Mouse (Mus musculus): ENCODE data around the gene Rnf217. TPM values are rescaled to one million over a fixed set of nuclear protein-coding genes. Genes with fewer than 3 reads are reported as not detected.

Gene Rnf217
- total and polyA plus RNA-seq, 3 experiments: not detected

DNA sequence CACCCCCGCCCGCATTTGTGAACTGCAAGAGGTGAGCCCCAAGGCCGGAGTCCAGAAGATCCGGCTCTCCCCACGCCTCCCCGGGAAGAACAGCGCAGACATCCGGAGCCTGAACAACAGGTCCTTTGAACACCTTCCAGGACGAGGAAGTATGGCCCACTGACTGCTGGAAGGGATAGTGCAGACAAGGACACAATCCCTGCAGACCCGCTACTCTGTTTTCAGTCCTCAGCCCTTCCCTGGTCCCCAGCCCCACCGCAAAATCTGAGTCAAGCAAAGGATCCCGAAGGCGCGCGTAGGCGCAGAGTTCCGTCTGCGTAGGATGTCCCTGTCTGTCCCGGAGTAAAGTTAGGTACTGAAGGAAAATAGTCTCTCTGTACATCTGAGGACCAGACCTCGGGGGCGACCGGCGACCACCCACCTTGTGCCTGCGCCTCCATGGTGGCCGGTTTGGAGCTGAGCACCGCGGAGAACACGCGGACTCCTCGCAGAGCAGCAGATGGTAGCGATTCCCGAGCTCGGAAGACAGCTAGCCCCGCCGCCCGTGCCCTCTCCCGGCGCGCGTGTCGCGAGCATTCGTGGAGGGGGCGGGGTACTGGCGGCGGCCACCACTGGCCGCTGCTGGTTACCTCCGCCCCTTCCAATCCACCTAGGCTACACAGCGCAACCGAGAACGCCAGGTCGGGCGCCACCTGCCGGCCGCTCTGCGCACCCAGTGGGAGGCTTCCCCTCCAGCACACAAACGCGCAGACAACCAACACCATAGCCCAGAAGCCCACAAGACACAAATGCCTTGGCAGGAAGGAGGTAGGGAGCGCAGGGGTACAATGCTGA, 163.5 kb downstream of the Rnf217 start, which contains the start of gene Tpd52l1:
Gene Tpd52l1, minus strand, starts transcription at position 668 of the 834 bp plus-strand sequence.
- Histone ChIP-seq H3K9ac (ENCODE audit: insufficient read depth, low read depth) (no peak within 1 kb of the TSS), H3K4me3 (replicated peaks in 1 of 3; ENCODE audit: low read depth in 2 of 3, low read length in 2 of 3, poor library complexity in 1 of 3) (no peak within 1 kb of the TSS), H3K4me2 (ENCODE audit: insufficient read depth, low read depth, poor library complexity, severe bottlenecking) (no peak within 1 kb of the TSS), H3K79me2 (replicated peaks; ENCODE audit: control insufficient read depth, extremely low read depth, insufficient read depth, poor library complexity, severe bottlenecking) (no peaks in the 10 kb centered on the region), H3K27me3 (replicated peaks) (no peaks in the 10 kb centered on the region), H3K9me3 (replicated peaks; ENCODE audit: low read length) (no peaks in the 10 kb centered on the region), H3K4me1 (ENCODE audit: control insufficient read depth in 1 of 2, insufficient read depth in 2 of 2) (no peaks in the 10 kb centered on the region), H3K36me3 (replicated peaks in 1 of 2; ENCODE audit: control insufficient read depth in 1 of 2, insufficient read depth in 1 of 2, low read length in 1 of 2) (no peaks in the 10 kb centered on the region), H3K27ac (ENCODE audit: insufficient read depth, low read depth) (no peak within 1 kb of the TSS)
- dilution Hi-C loops (cut with MboI; ENCODE audit: extremely low pct_ligation_motif_present, extremely low pct_unique_long_range_greater_than_20kb, low sequenced_read_pairs) (no loop called here), in situ Hi-C loops (cut with MboI; ENCODE audit: low pct_ligation_motif_present, low pct_unique_long_range_greater_than_20kb, low sequenced_read_pairs) (no loop called here)
- DNase-seq (ENCODE audit: extremely low read depth): no peak
- TF ChIP-seq MAFK (IDR thresholded peaks at IDR 0.05; ENCODE audit: insufficient replicate concordance, low read length) (no peak), MEF2A (IDR thresholded peaks at IDR 0.05; ENCODE audit: borderline replicate concordance, low read depth, low read length) (no peak), E2F4 (IDR thresholded peaks at IDR 0.05; ENCODE audit: insufficient replicate concordance, low read depth, low read length) (no peak), TBP (conservative IDR thresholded peaks at IDR 0.05; ENCODE audit: low read depth, low read length) (no peak), HCFC1 (IDR thresholded peaks at IDR 0.05; ENCODE audit: low read depth, low read length) (no peak), ZNF384 (IDR thresholded peaks at IDR 0.05; ENCODE audit: low read depth, low read length) (no peak), CTCF (conservative IDR thresholded peaks at IDR 0.05 in 1 of 2, IDR thresholded peaks at IDR 0.05 in 1 of 2; ENCODE audit: low read depth in 2 of 2, low read length in 2 of 2) (no peak), TCF12 (IDR thresholded peaks at IDR 0.05; ENCODE audit: low read depth, low read length) (no peak), KAT2A (IDR thresholded peaks at IDR 0.05; ENCODE audit: insufficient replicate concordance, low read length) (no peak), GABPA (IDR thresholded peaks at IDR 0.05; ENCODE audit: insufficient replicate concordance, low read depth, low read length) (no peak), BHLHE40 (IDR thresholded peaks at IDR 0.05; ENCODE audit: low read depth, low read length) (no peak), POLR2A (IDR thresholded peaks at IDR 0.05; ENCODE audit: low read depth, low read length) (no peak), SMC3 (IDR thresholded peaks at IDR 0.05; ENCODE audit: low read depth, low read length) (no peak)

DNA sequence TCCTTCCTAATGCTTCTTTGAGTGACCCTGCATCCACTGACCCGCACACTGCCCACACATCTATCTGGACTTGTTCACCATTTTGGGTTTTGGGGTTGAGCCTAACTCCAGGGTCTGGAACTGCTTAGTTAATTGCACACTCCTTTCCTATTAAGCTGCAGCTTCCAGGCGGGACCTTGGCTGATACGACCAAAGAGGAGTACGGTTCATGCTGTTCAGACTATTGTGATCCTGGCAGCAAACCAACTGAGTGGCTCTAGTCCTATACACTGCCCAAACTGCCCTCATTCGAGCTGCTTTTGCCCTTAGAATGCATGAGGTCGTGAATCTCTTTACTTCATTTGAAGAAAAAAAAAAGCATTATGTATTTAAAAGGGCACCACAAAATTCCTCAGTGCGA, 164.8 kb downstream of the Rnf217 start:
- in situ Hi-C loops (cut with MboI; ENCODE audit: low pct_ligation_motif_present, low pct_unique_long_range_greater_than_20kb, low sequenced_read_pairs): no loop called here
- H3K4me1 ChIP-seq (ENCODE audit: control insufficient read depth in 1 of 2, insufficient read depth in 2 of 2): no peaks in the 10 kb centered on the region

More for the DNA sequence above, 164.8 kb downstream of the Rnf217 start:
- dilution Hi-C loops (cut with MboI; ENCODE audit: extremely low pct_ligation_motif_present, extremely low pct_unique_long_range_greater_than_20kb, low sequenced_read_pairs): no loop called here
- Histone ChIP-seq H3K4me3 (replicated peaks in 1 of 3; ENCODE audit: low read depth in 2 of 3, low read length in 2 of 3, poor library complexity in 1 of 3) (no peak overlapping the region), H3K27me3 (replicated peaks) (no peaks in the 10 kb centered on the region), H3K27ac (ENCODE audit: insufficient read depth, low read depth) (no peak overlapping the region), H3K79me2 (replicated peaks; ENCODE audit: control insufficient read depth, extremely low read depth, insufficient read depth, poor library complexity, severe bottlenecking) (no peaks in the 10 kb centered on the region), H3K4me2 (ENCODE audit: insufficient read depth, low read depth, poor library complexity, severe bottlenecking) (no peak overlapping the region), H3K9me3 (replicated peaks; ENCODE audit: low read length) (no peaks in the 10 kb centered on the region), H3K36me3 (replicated peaks in 1 of 2; ENCODE audit: control insufficient read depth in 1 of 2, insufficient read depth in 1 of 2, low read length in 1 of 2) (no peaks in the 10 kb centered on the region), H3K9ac (ENCODE audit: insufficient read depth, low read depth) (no peak overlapping the region)
- TF ChIP-seq CHD1 (IDR thresholded peaks at IDR 0.05; ENCODE audit: low read depth, low read length) (no peak), TCF12 (IDR thresholded peaks at IDR 0.05; ENCODE audit: low read depth, low read length) (no peak), USF1 (IDR thresholded peaks at IDR 0.05; ENCODE audit: low read depth, low read length) (no peak), ZMIZ1 (IDR thresholded peaks at IDR 0.05; ENCODE audit: low read depth, low read length) (no peak), GABPA (IDR thresholded peaks at IDR 0.05; ENCODE audit: insufficient replicate concordance, low read depth, low read length) (no peak), NRF1 (IDR thresholded peaks at IDR 0.05; ENCODE audit: low read depth, low read length) (no peak), CTCF (conservative IDR thresholded peaks at IDR 0.05 in 1 of 2, IDR thresholded peaks at IDR 0.05 in 1 of 2; ENCODE audit: low read depth in 2 of 2, low read length in 2 of 2) (no peak), TBP (conservative IDR thresholded peaks at IDR 0.05; ENCODE audit: low read depth, low read length) (no peak), ZC3H11A (IDR thresholded peaks at IDR 0.05; ENCODE audit: low read depth, low read length) (no peak), POLR2A (IDR thresholded peaks at IDR 0.05; ENCODE audit: low read depth, low read length) (no peak), EP300 (IDR thresholded peaks at IDR 0.05; ENCODE audit: low read length) (no peak), SIN3A (IDR thresholded peaks at IDR 0.05; ENCODE audit: low read length) (no peak), JUND (conservative IDR thresholded peaks at IDR 0.05; ENCODE audit: low read depth, low read length) (no peak), NELFE (IDR thresholded peaks at IDR 0.05; ENCODE audit: low read depth, low read length) (no peak), MYC (IDR thresholded peaks at IDR 0.05; ENCODE audit: low read depth, low read length) (no peak), MAX (IDR thresholded peaks at IDR 0.05; ENCODE audit: low read length) (no peak), JUN (IDR thresholded peaks at IDR 0.05; ENCODE audit: insufficient read depth, low read depth, low read length) (no peak), ZNF384 (IDR thresholded peaks at IDR 0.05; ENCODE audit: low read depth, low read length) (no peak), IRF4 (IDR thresholded peaks at IDR 0.05; ENCODE audit: low read depth, low read length) (no peak)
- DNase-seq (ENCODE audit: extremely low read depth): no peak
